Mouse (Mus musculus) MEL (cell line): Measurements from ENCODE around the gene 2200002D01Rik. TPM values are rescaled to one million over a fixed set of nuclear protein-coding genes. Genes with fewer than 3 reads are reported as not detected.

Experiments used
- DNase-seq: peaks from one replicate; pipeline ENCODE4 v3.0.0; 2011; ENCODE audit warnings: low read depth, low spot score
- H3K27ac ChIP-seq: 2 replicates; pipeline ENCODE4 v1.5.1; 2012; ENCODE audit warnings: low read depth, mild to moderate bottlenecking, control low read depth, low read length, moderate library complexity; ENCODE audit not compliant: control insufficient read depth
- H3K27me3 ChIP-seq, 2 experiments: fragments of 150-350 bp in 1 of 2; sonication (generic) in 1 of 2; 2 replicates each; pipeline ENCODE4 v1.6.1; 2012; ENCODE audit warnings: low read length in 2 of 2, mild to moderate bottlenecking in 2 of 2, improper control_type of control experiment in 1 of 2, moderate library complexity in 1 of 2; ENCODE audit not compliant: insufficient read depth in 2 of 2, control insufficient read depth in 1 of 2
- H3K36me3 ChIP-seq, 2 experiments: 2 replicates each; pipeline ENCODE4 v1.6.1; 2012 to 2014; ENCODE audit warnings: low read length in 2 of 2, improper control_type of control experiment in 1 of 2, inconsistent platforms in 1 of 2, mild to moderate bottlenecking in 1 of 2; ENCODE audit not compliant: insufficient read depth in 2 of 2, control insufficient read depth in 1 of 2
- H3K4me1 ChIP-seq, 2 experiments: fragments of 150-350 bp in 1 of 2; sonication (generic) in 1 of 2; 2 replicates each; pipeline ENCODE4 v1.6.1; 2012; ENCODE audit warnings: low read length in 2 of 2, improper control_type of control experiment in 1 of 2, mild to moderate bottlenecking in 1 of 2; ENCODE audit not compliant: insufficient read depth in 2 of 2, control insufficient read depth in 1 of 2
- H3K4me3 ChIP-seq, 2 experiments: fragments of 150-350 bp in 1 of 2; sonication (generic) in 1 of 2; 2 replicates each; pipeline ENCODE4 v1.5.1; 2012; ENCODE audit warnings: low read depth in 2 of 2, low read length in 2 of 2, mild to moderate bottlenecking in 2 of 2, moderate library complexity in 2 of 2, control low read depth in 1 of 2, improper control_type of control experiment in 1 of 2; ENCODE audit not compliant: control insufficient read depth in 1 of 2, insufficient read depth in 1 of 2
- H3K79me2 ChIP-seq: 2 replicates; pipeline ENCODE4 v1.6.1; 2012; ENCODE audit warnings: mild to moderate bottlenecking, low read length, moderate library complexity; ENCODE audit not compliant: control insufficient read depth, poor library complexity, insufficient read depth
- H3K9ac ChIP-seq: 2 replicates; pipeline ENCODE4 v1.6.1; 2012; ENCODE audit warnings: low read depth, mild to moderate bottlenecking, control low read depth, low read length, moderate library complexity; ENCODE audit not compliant: control insufficient read depth, poor library complexity, severe bottlenecking
- H3K9me3 ChIP-seq: fragments of 150-350 bp; sonication (generic); replicated peaks from 2 replicates; pipeline ENCODE4 v1.6.1; 2012; ENCODE audit warnings: mild to moderate bottlenecking, low read length, improper control_type of control experiment, moderate library complexity; ENCODE audit not compliant: insufficient read depth
- BHLHE40 ChIP-seq: IDR thresholded peaks from 2 replicates; pipeline ENCODE4 v1.6.1; 2012; ENCODE audit warnings: low read depth, mild to moderate bottlenecking, inconsistent platforms, low read length, improper control_type of control experiment, borderline replicate concordance
- CHD1 ChIP-seq: IDR thresholded peaks from 2 replicates; pipeline ENCODE4 v1.6.1; 2012; ENCODE audit warnings: low read depth, mild to moderate bottlenecking, inconsistent platforms, low read length, improper control_type of control experiment
- CTCF ChIP-seq, 3 experiments: IDR thresholded peaks in 2 of 3; conservative IDR thresholded peaks in 1 of 3; 2 replicates each; pipeline ENCODE4 v1.5.1; 2011 to 2012; ENCODE audit warnings: low read length in 3 of 3, low read depth in 2 of 3, mild to moderate bottlenecking in 2 of 3, improper control_type of control experiment in 1 of 3, inconsistent platforms in 1 of 3, mixed read lengths in 1 of 3, moderate library complexity in 1 of 3; ENCODE audit not compliant: control insufficient read depth in 1 of 3, insufficient read depth in 1 of 3, poor library complexity in 1 of 3, severe bottlenecking in 1 of 3
- E2F4 ChIP-seq: IDR thresholded peaks from 2 replicates; pipeline ENCODE4 v1.6.1; 2011; ENCODE audit warnings: low read depth, low read length, improper control_type of control experiment, borderline replicate concordance
- ELF1 ChIP-seq: IDR thresholded peaks from 2 replicates; pipeline ENCODE4 v1.6.1; 2014; ENCODE audit warnings: low read depth, mild to moderate bottlenecking, inconsistent platforms, low read length, improper control_type of control experiment, moderate library complexity
- EP300 ChIP-seq, 2 experiments: IDR thresholded peaks; 2 replicates each; pipeline ENCODE4 v1.6.1; 2011; ENCODE audit warnings: improper control_type of control experiment in 2 of 2, low read length in 2 of 2, low read depth in 1 of 2, mild to moderate bottlenecking in 1 of 2
- ETS1 ChIP-seq: IDR thresholded peaks from 2 replicates; pipeline ENCODE4 v1.6.1; 2012; ENCODE audit warnings: low read depth, mild to moderate bottlenecking, inconsistent platforms, low read length, improper control_type of control experiment, moderate library complexity
- GABPA ChIP-seq: IDR thresholded peaks from 2 replicates; pipeline ENCODE4 v1.6.1; 2012; ENCODE audit warnings: low read depth, mild to moderate bottlenecking, inconsistent platforms, low read length, improper control_type of control experiment, moderate library complexity
- JUND ChIP-seq: IDR thresholded peaks from 2 replicates; pipeline ENCODE4 v1.6.1; 2011; ENCODE audit warnings: low read depth, mild to moderate bottlenecking, improper control_type of control experiment, low read length
- MAX ChIP-seq: IDR thresholded peaks from 2 replicates; pipeline ENCODE4 v1.6.1; 2011; ENCODE audit warnings: low read length, improper control_type of control experiment
- MAZ ChIP-seq: IDR thresholded peaks from 2 replicates; pipeline ENCODE4 v1.6.1; 2012; ENCODE audit warnings: low read depth, mild to moderate bottlenecking, inconsistent platforms, low read length, improper control_type of control experiment
- MEF2A ChIP-seq: IDR thresholded peaks from 2 replicates; pipeline ENCODE4 v1.6.1; 2014; ENCODE audit warnings: low read depth, mild to moderate bottlenecking, inconsistent platforms, low read length, improper control_type of control experiment; ENCODE audit not compliant: poor library complexity, insufficient replicate concordance, severe bottlenecking; ENCODE audit errors: extremely low read depth
- NELFE ChIP-seq: IDR thresholded peaks from 2 replicates; pipeline ENCODE4 v1.6.1; 2011; ENCODE audit warnings: low read depth, low read length, improper control_type of control experiment
- NRF1 ChIP-seq: IDR thresholded peaks from 2 replicates; pipeline ENCODE4 v1.6.1; 2014; ENCODE audit warnings: low read depth, mild to moderate bottlenecking, inconsistent platforms, low read length, improper control_type of control experiment, moderate library complexity; ENCODE audit not compliant: poor library complexity, insufficient read depth, severe bottlenecking
- POLR2A ChIP-seq, 2 experiments: IDR thresholded peaks; 2 replicates each; pipeline ENCODE4 v1.6.1; 2011 to 2012; ENCODE audit warnings: low read length in 2 of 2, mild to moderate bottlenecking in 2 of 2, control low read depth in 1 of 2, improper control_type of control experiment in 1 of 2, low read depth in 1 of 2, moderate library complexity in 1 of 2; ENCODE audit not compliant: control insufficient read depth in 1 of 2, insufficient read depth in 1 of 2, poor library complexity in 1 of 2
- POLR2AphosphoS2 ChIP-seq: IDR thresholded peaks from 2 replicates; pipeline ENCODE4 v1.6.1; 2011; ENCODE audit warnings: low read length, improper control_type of control experiment
- POLR2AphosphoS5 ChIP-seq: IDR thresholded peaks from 2 replicates; pipeline ENCODE4 v1.6.1; 2012; ENCODE audit warnings: low read depth, borderline replicate concordance, mild to moderate bottlenecking, inconsistent platforms, low read length, moderate library complexity, mixed read lengths
- RCOR1 ChIP-seq: IDR thresholded peaks from 2 replicates; pipeline ENCODE4 v1.6.1; 2012; ENCODE audit warnings: low read depth, mild to moderate bottlenecking, inconsistent platforms, low read length, improper control_type of control experiment
- SIN3A ChIP-seq: IDR thresholded peaks from 2 replicates; pipeline ENCODE4 v1.6.1; 2012; ENCODE audit warnings: low read length, improper control_type of control experiment, inconsistent platforms
- TAL1 ChIP-seq: IDR thresholded peaks from 2 replicates; pipeline ENCODE4 v1.6.1; 2012; ENCODE audit warnings: mild to moderate bottlenecking, inconsistent platforms, low read length, moderate library complexity, mixed read lengths
- UBTF ChIP-seq: IDR thresholded peaks from 2 replicates; pipeline ENCODE4 v1.6.1; 2012; ENCODE audit warnings: low read depth, mild to moderate bottlenecking, inconsistent platforms, low read length, improper control_type of control experiment, moderate library complexity, borderline replicate concordance; ENCODE audit not compliant: insufficient read depth
- USF1 ChIP-seq: IDR thresholded peaks from 2 replicates; pipeline ENCODE4 v1.6.1; 2014; ENCODE audit warnings: low read depth, mild to moderate bottlenecking, inconsistent platforms, low read length, improper control_type of control experiment, moderate library complexity
- USF2 ChIP-seq, 2 experiments: IDR thresholded peaks; 2 replicates each; pipeline ENCODE4 v1.6.1; 2011 to 2012; ENCODE audit warnings: improper control_type of control experiment in 2 of 2, low read length in 2 of 2, borderline replicate concordance in 1 of 2, inconsistent platforms in 1 of 2, low read depth in 1 of 2, mild to moderate bottlenecking in 1 of 2; ENCODE audit not compliant: insufficient read depth in 1 of 2
- ZC3H11A ChIP-seq: IDR thresholded peaks from 2 replicates; pipeline ENCODE4 v1.6.1; 2012; ENCODE audit warnings: low read depth, mild to moderate bottlenecking, inconsistent platforms, low read length, improper control_type of control experiment
- ZKSCAN1 ChIP-seq: IDR thresholded peaks from 2 replicates; pipeline ENCODE4 v1.6.1; 2012; ENCODE audit warnings: low read depth, mild to moderate bottlenecking, inconsistent platforms, low read length, improper control_type of control experiment, moderate library complexity
- ZMIZ1 ChIP-seq: IDR thresholded peaks from 2 replicates; pipeline ENCODE4 v1.6.1; 2012; ENCODE audit warnings: low read depth, mild to moderate bottlenecking, inconsistent platforms, low read length, improper control_type of control experiment, moderate library complexity
- ZNF384 ChIP-seq: IDR thresholded peaks from 2 replicates; pipeline ENCODE4 v1.6.1; 2012; ENCODE audit warnings: low read depth, mild to moderate bottlenecking, inconsistent platforms, low read length, improper control_type of control experiment
- polyA plus RNA-seq, 2 experiments: library from polyadenylated mRNA; stranded (reverse) in 1 of 2; unstranded in 1 of 2; fragments of >175 nt in 1 of 2; fragments of >200 nt in 1 of 2; gene quantifications; 2 replicates each; pipeline versions ENCODE4 v1.2.1 to v1.2.4; 2012; ENCODE audit warnings: low replicate concordance in 2 of 2, low read depth in 1 of 2; ENCODE audit not compliant: insufficient read length in 2 of 2, insufficient read depth in 1 of 2, missing spikeins in 1 of 2
- total RNA-seq: library from RNA; depleted of rRNA; stranded (reverse); fragments of 300-350 nt; gene quantifications from 2 replicates; pipeline ENCODE4 v1.2.3, GENCODE M21; 2012

2200002D01Rik gene
- total and polyA plus RNA-seq, 3 experiments: 0.85 to 5.4 TPM; not detected in 1

GRCm38 (mm10) chr7:29233745-29234144, 14.5 kb downstream of the 2200002D01Rik start (continued):
- TF ChIP-seq USF1 (no peak), ETS1 (peak; percentile 94), TAL1 (peak; percentile 32; the same call in 1 of the 2 replicates), BHLHE40 (peak; percentile 56; the same call in 1 of the 2 replicates), EP300 (IDR thresholded peaks at IDR 0.05; ENCODE audit: low read depth in 1 of 2, low read length in 2 of 2) (peak; percentile 32 to 61), POLR2A (IDR thresholded peaks at IDR 0.05; ENCODE audit: control insufficient read depth in 1 of 2, insufficient read depth in 1 of 2, low read depth in 1 of 2, low read length in 2 of 2, poor library complexity in 1 of 2) (no peak), GABPA (no peak), RCOR1 (peak; percentile 66), POLR2AphosphoS5 (no peak)

GRCm38 (mm10) chr7:29232247-29233013, 15.8 kb downstream of the 2200002D01Rik start, which contains the start of gene Kcnk6:
Gene Kcnk6 (minus strand): TSS chr7:29232515.
- Histone ChIP-seq H3K4me3 (peak within 1 kb of the TSS; percentile 62 to 67), H3K9ac (peak within 1 kb of the TSS; percentile 56), H3K27ac (no peak within 1 kb of the TSS), H3K36me3 (peaks cover 0 to 6% of the 10 kb centered on the region in 2 experiments; a peak in 2 of 4 replicates), H3K79me2 (no peaks in the 10 kb centered on the region; the same call in 1 of the 2 replicates), H3K9me3 (no peaks in the 10 kb centered on the region), H3K27me3 (no peaks in the 10 kb centered on the region), H3K4me1 (peaks cover 7 to 23% of the 10 kb centered on the region in 2 experiments)
- TF ChIP-seq MEF2A (no peak), POLR2AphosphoS5 (no peak), POLR2AphosphoS2 (no peak), GABPA (no peak), ELF1 (0 out of 2 replicates have a peak, but pooled peaks have one; percentile 13), RCOR1 (no peak), NRF1 (no peak), CTCF (IDR thresholded peaks at IDR 0.05 in 2 of 3, conservative IDR thresholded peaks at IDR 0.05 in 1 of 3; ENCODE audit: control insufficient read depth in 1 of 3, insufficient read depth in 1 of 3, low read depth in 2 of 3, low read length in 3 of 3, poor library complexity in 1 of 3, severe bottlenecking in 1 of 3) (no peak), POLR2A (IDR thresholded peaks at IDR 0.05; ENCODE audit: control insufficient read depth in 1 of 2, insufficient read depth in 1 of 2, low read depth in 1 of 2, low read length in 2 of 2, poor library complexity in 1 of 2) (no peak), ZKSCAN1 (no peak), SIN3A (peak; percentile 25; the same call in 1 of the 2 replicates), JUND (no peak), MAZ (no peak), ZNF384 (peak; percentile 77), MAX (no peak), ZMIZ1 (no peak), USF2 (IDR thresholded peaks at IDR 0.05; ENCODE audit: borderline replicate concordance in 1 of 2, insufficient read depth in 1 of 2, low read depth in 1 of 2, low read length in 2 of 2) (no peak), EP300 (IDR thresholded peaks at IDR 0.05; ENCODE audit: low read depth in 1 of 2, low read length in 2 of 2) (no peak), USF1 (no peak), E2F4 (no peak), CHD1 (no peak), NELFE (no peak), ZC3H11A (no peak), UBTF (no peak)
- DNase-seq: peak; percentile 52
